Mouse (Mus musculus): ENCODE results near the gene Ap1g1. TPM values are rescaled to one million over a fixed set of nuclear protein-coding genes. Genes with fewer than 3 reads are reported as not detected.

Gene Ap1g1
- total and polyA plus RNA-seq, 2 experiments from 2014 or later = 35.8 to 96.4 TPM

GRCm38 (mm10) chr8:109817933-109818332, 39.6 kb downstream of the Ap1g1 start:
- H3K4me1 ChIP-seq (ENCODE audit: insufficient read depth) = no peaks in the 10 kb centered on the region
- no peak for ATAC-seq
- WGBS = 48% methylated on average over 1 of the region's 1 CpGs
- no peaks in the 10 kb centered on the region for H3K36me3 ChIP-seq (ENCODE audit: insufficient read depth)
- no peaks in the 10 kb centered on the region for H3K27me3 ChIP-seq (ENCODE audit: insufficient read depth, low read length)
- DNase-seq = no peak
- TF ChIP-seq CTCF (IDR thresholded peaks at IDR 0.05; ENCODE audit: low read depth) = no peak
- no peak overlapping the region for H3K27ac ChIP-seq (ENCODE audit: low read depth, low read length)
- no peak overlapping the region for H3K4me2 ChIP-seq (ENCODE audit: low read depth)
- H3K9ac ChIP-seq = no peak overlapping the region
- no peak overlapping the region for H3K4me3 ChIP-seq (ENCODE audit: low read depth, low read length)
- H3K9me3 ChIP-seq (ENCODE audit: low read length) = no peaks in the 10 kb centered on the region

- H3K36me3 ChIP-seq (ENCODE audit: insufficient read depth) = no peaks in the 10 kb centered on the region
- no peaks in the 10 kb centered on the region for H3K4me1 ChIP-seq (ENCODE audit: insufficient read depth)
- ATAC-seq = no peak
- no peak overlapping the region for H3K4me3 ChIP-seq (ENCODE audit: low read depth, low read length)
- H3K4me2 ChIP-seq (ENCODE audit: low read depth) = no peak overlapping the region
- WGBS = 97% methylated on average over 2 of the region's 2 CpGs
- no peak overlapping the region for H3K9ac ChIP-seq
- no peak for DNase-seq
- no peaks in the 10 kb centered on the region for H3K27me3 ChIP-seq (ENCODE audit: insufficient read depth, low read length)
- H3K27ac ChIP-seq (ENCODE audit: low read depth, low read length) = no peak overlapping the region
- no peaks in the 10 kb centered on the region for H3K9me3 ChIP-seq (ENCODE audit: low read length)
- TF ChIP-seq CTCF (IDR thresholded peaks at IDR 0.05; ENCODE audit: low read depth) = no peak
These were observed 45.2 kb downstream of the Ap1g1 start for GRCm38 (mm10) chr8:109823561-109823960.

GRCm38 (mm10) chr8:109839822-109840221, 61.5 kb downstream of the Ap1g1 start:
- H3K27me3 ChIP-seq (ENCODE audit: insufficient read depth, low read length) = no peaks in the 10 kb centered on the region
- H3K4me3 ChIP-seq (ENCODE audit: low read depth, low read length) = no peak overlapping the region
- no peak overlapping the region for H3K4me2 ChIP-seq (ENCODE audit: low read depth)
- ATAC-seq (no peak), DNase-seq (no peak)
- H3K9ac ChIP-seq = no peak overlapping the region
- TF ChIP-seq CTCF (IDR thresholded peaks at IDR 0.05; ENCODE audit: low read depth) = no peak
- 96% methylated on average over 2 of the region's 2 CpGs for WGBS
- H3K9me3 ChIP-seq (ENCODE audit: low read length) = no peaks in the 10 kb centered on the region
- no peaks in the 10 kb centered on the region for H3K4me1 ChIP-seq (ENCODE audit: insufficient read depth)
- H3K36me3 ChIP-seq (ENCODE audit: insufficient read depth) = peaks cover 21% of the 10 kb centered on the region
- H3K27ac ChIP-seq (ENCODE audit: low read depth, low read length) = no peak overlapping the region

- WGBS = 100% methylated on average over 1 of the region's 1 CpGs
These were observed 64.1 kb downstream of the Ap1g1 start for GRCm38 (mm10) chr8:109842468-109842867.

GRCm38 (mm10) chr8:109847866-109848265, 69.5 kb downstream of the Ap1g1 start:
- WGBS = 86% methylated on average over 2 of the region's 2 CpGs
- Histone ChIP-seq H3K4me2 (ENCODE audit: low read depth) (no peak overlapping the region), H3K4me1 (ENCODE audit: insufficient read depth) (no peaks in the 10 kb centered on the region), H3K9ac (no peak overlapping the region), H3K27ac (ENCODE audit: low read depth, low read length) (no peak overlapping the region), H3K9me3 (ENCODE audit: low read length) (no peaks in the 10 kb centered on the region), H3K36me3 (ENCODE audit: insufficient read depth) (peaks cover 46% of the 10 kb centered on the region), H3K4me3 (ENCODE audit: low read depth, low read length) (no peak overlapping the region), H3K27me3 (ENCODE audit: insufficient read depth, low read length) (no peaks in the 10 kb centered on the region)
- no peak for TF ChIP-seq CTCF (IDR thresholded peaks at IDR 0.05; ENCODE audit: low read depth)
- DNase-seq (no peak), ATAC-seq (no peak)

More at GRCm38 (mm10) chr8:109842468-109842867, 64.1 kb downstream of the Ap1g1 start:
- no peak for ATAC-seq
- Histone ChIP-seq H3K36me3 (ENCODE audit: insufficient read depth) (peaks cover 29% of the 10 kb centered on the region), H3K27me3 (ENCODE audit: insufficient read depth, low read length) (no peaks in the 10 kb centered on the region), H3K4me2 (ENCODE audit: low read depth) (no peak overlapping the region), H3K9me3 (ENCODE audit: low read length) (no peaks in the 10 kb centered on the region), H3K9ac (no peak overlapping the region), H3K27ac (ENCODE audit: low read depth, low read length) (no peak overlapping the region), H3K4me3 (ENCODE audit: low read depth, low read length) (no peak overlapping the region), H3K4me1 (ENCODE audit: insufficient read depth) (no peaks in the 10 kb centered on the region)
- TF ChIP-seq CTCF (IDR thresholded peaks at IDR 0.05; ENCODE audit: low read depth) = no peak
- no peak for DNase-seq

- H3K4me1 ChIP-seq (ENCODE audit: insufficient read depth) = no peaks in the 10 kb centered on the region
- no peak for TF ChIP-seq CTCF (IDR thresholded peaks at IDR 0.05; ENCODE audit: low read depth)
- ATAC-seq (no peak), DNase-seq (no peak)
- H3K27ac ChIP-seq (ENCODE audit: low read depth, low read length) = no peak overlapping the region
- H3K4me2 ChIP-seq (ENCODE audit: low read depth) = no peak overlapping the region
- H3K4me3 ChIP-seq (ENCODE audit: low read depth, low read length) = no peak overlapping the region
- no peaks in the 10 kb centered on the region for H3K9me3 ChIP-seq (ENCODE audit: low read length)
- H3K27me3 ChIP-seq (ENCODE audit: insufficient read depth, low read length) = no peaks in the 10 kb centered on the region
- peaks cover 41% of the 10 kb centered on the region for H3K36me3 ChIP-seq (ENCODE audit: insufficient read depth)
- 85% methylated on average over 3 of the region's 3 CpGs for WGBS
- no peak overlapping the region for H3K9ac ChIP-seq
These were observed 70.6 kb downstream of the Ap1g1 start for GRCm38 (mm10) chr8:109848981-109849380.

GRCm38 (mm10) chr8:109853423-109853822, 75.1 kb downstream of the Ap1g1 start:
- H3K9ac ChIP-seq = no peak overlapping the region
- ATAC-seq = peak; percentile 38; the same call in 1 of the 2 replicates
- H3K4me1 ChIP-seq (ENCODE audit: insufficient read depth) = no peaks in the 10 kb centered on the region
- peak; percentile 87 for TF ChIP-seq CTCF (IDR thresholded peaks at IDR 0.05; ENCODE audit: low read depth)
- WGBS = 34% methylated on average over 6 of the region's 6 CpGs
- no peaks in the 10 kb centered on the region for H3K9me3 ChIP-seq (ENCODE audit: low read length)
- no peak overlapping the region for H3K4me2 ChIP-seq (ENCODE audit: low read depth)
- peaks cover 58% of the 10 kb centered on the region for H3K36me3 ChIP-seq (ENCODE audit: insufficient read depth)
- DNase-seq = peak; percentile 80
- no peaks in the 10 kb centered on the region for H3K27me3 ChIP-seq (ENCODE audit: insufficient read depth, low read length)
- H3K4me3 ChIP-seq (ENCODE audit: low read depth, low read length) = no peak overlapping the region
- H3K27ac ChIP-seq (ENCODE audit: low read depth, low read length) = no peak overlapping the region

Measured in forebrain, postnatal 0 days (tissue).